Mouse (Mus musculus) limb, embryonic 12.5 days (tissue): ENCODE data around the gene Myct1. TPM values are rescaled to one million over a fixed set of nuclear protein-coding genes. Genes with fewer than 3 reads are reported as not detected.

Experiments
- ATAC-seq: fragments of 200-750 bp; cut with Nextera tagmentation; 2 replicates; pipeline ENCODE4 v1.8.0; 2017; ENCODE audit warnings: low read depth, moderate TSS enrichment; ENCODE audit not compliant: insufficient number of reproducible peaks, insufficient read depth, low FRiP score, low TSS enrichment
- H3K27ac ChIP-seq: fragments of 300-500 bp; sonication (generic); 2 replicates; pipeline ENCODE4 v1.5.1; 2016; ENCODE audit warnings: mild to moderate bottlenecking, moderate library complexity
- H3K27me3 ChIP-seq: fragments of 300-500 bp; sonication (generic); 2 replicates; pipeline ENCODE4 v1.6.1; 2016; ENCODE audit warnings: mild to moderate bottlenecking, moderate library complexity
- H3K36me3 ChIP-seq: fragments of 300-500 bp; sonication (generic); 2 replicates; pipeline ENCODE4 v1.6.1; 2016; ENCODE audit warnings: mild to moderate bottlenecking, moderate library complexity
- H3K4me1 ChIP-seq: fragments of 300-500 bp; sonication (generic); replicated peaks from 2 replicates; pipeline ENCODE4 v1.6.1; 2016
- H3K4me2 ChIP-seq: fragments of 300-500 bp; sonication (generic); 2 replicates; pipeline ENCODE4 v1.6.1; 2016; ENCODE audit warnings: mild to moderate bottlenecking, moderate library complexity
- H3K4me3 ChIP-seq: fragments of 300-500 bp; sonication (generic); replicated peaks from 2 replicates; pipeline ENCODE4 v1.5.1; 2016; ENCODE audit warnings: mild to moderate bottlenecking
- H3K9ac ChIP-seq: fragments of 300-500 bp; sonication (generic); replicated peaks from 2 replicates; pipeline ENCODE4 v1.6.1; 2016; ENCODE audit warnings: mild to moderate bottlenecking, moderate library complexity
- H3K9me3 ChIP-seq: fragments of 300-500 bp; sonication (generic); 2 replicates; pipeline ENCODE4 v1.6.1; 2016; ENCODE audit warnings: mild to moderate bottlenecking, moderate library complexity
- WGBS: fragments of 180-500 bp; shearing (Covaris S2); methylation state at CpG from one replicate; pipeline ENCODE4 v1.1.7; 2016; 5-methylcytosine and 5-hydroxymethylcytosine counted together
- polyA plus RNA-seq: library from polyadenylated mRNA; unstranded; fragments of >200 nt; fragmentation: Nextera tagmentation; extraction: Ambion mirVana; gene quantifications from 2 replicates; pipeline ENCODE4 v1.2.1, GENCODE M21; 2016

Myct1 gene
- polyA plus RNA-seq, 1 experiment from 2014 or later: 3.5 TPM

- Histone ChIP-seq H3K4me2 (no peak overlapping the region), H3K4me1 (no peaks in the 10 kb centered on the region), H3K4me3 (no peak overlapping the region), H3K9me3 (no peaks in the 10 kb centered on the region), H3K27me3 (no peaks in the 10 kb centered on the region), H3K27ac (no peak overlapping the region), H3K9ac (no peak overlapping the region), H3K36me3 (no peaks in the 10 kb centered on the region)
- ATAC-seq: no peak
- 84% methylated on average over 5 of the region's 5 CpGs for WGBS
Measured at GRCm38 (mm10) chr10:5626268-5626667, 32.7 kb downstream of the Myct1 start.

- no peak for ATAC-seq
- Histone ChIP-seq H3K9ac (no peak overlapping the region), H3K27me3 (no peaks in the 10 kb centered on the region), H3K4me1 (no peaks in the 10 kb centered on the region), H3K36me3 (no peaks in the 10 kb centered on the region), H3K27ac (no peak overlapping the region), H3K4me2 (no peak overlapping the region), H3K9me3 (no peaks in the 10 kb centered on the region), H3K4me3 (no peak overlapping the region)
- 89% methylated on average over 4 of the region's 4 CpGs for WGBS
Measured at GRCm38 (mm10) chr10:5633672-5634200, 40.2 kb downstream of the Myct1 start.

- ATAC-seq: no peak
- 33% methylated on average over 1 of the region's 1 CpGs for WGBS
Measured at GRCm38 (mm10) chr10:5634336-5634735, 40.8 kb downstream of the Myct1 start.

GRCm38 (mm10) chr10:5637322-5637721 lies 43.7 kb downstream of the Myct1 start:
- Histone ChIP-seq H3K27me3 (no peaks in the 10 kb centered on the region), H3K27ac (no peak overlapping the region), H3K4me3 (no peak overlapping the region), H3K36me3 (no peaks in the 10 kb centered on the region), H3K4me2 (no peak overlapping the region), H3K9me3 (no peaks in the 10 kb centered on the region), H3K9ac (no peak overlapping the region), H3K4me1 (no peaks in the 10 kb centered on the region)
- WGBS: 86% methylated on average over 4 of the region's 4 CpGs
- no peak for ATAC-seq

More at GRCm38 (mm10) chr10:5634336-5634735, 40.8 kb downstream of the Myct1 start:
- no peaks in the 10 kb centered on the region for H3K4me1 ChIP-seq
- no peaks in the 10 kb centered on the region for H3K27me3 ChIP-seq
- H3K27ac ChIP-seq: no peak overlapping the region
- no peaks in the 10 kb centered on the region for H3K36me3 ChIP-seq
- H3K9me3 ChIP-seq: no peaks in the 10 kb centered on the region
- H3K4me2 ChIP-seq: no peak overlapping the region
- no peak overlapping the region for H3K9ac ChIP-seq
- H3K4me3 ChIP-seq: no peak overlapping the region

- Histone ChIP-seq H3K4me3 (no peak within 1 kb of the TSS), H3K27ac (no peak within 1 kb of the TSS), H3K9ac (no peak within 1 kb of the TSS), H3K4me2 (no peak within 1 kb of the TSS), H3K27me3 (no peaks in the 10 kb centered on the region), H3K36me3 (no peaks in the 10 kb centered on the region), H3K4me1 (no peaks in the 10 kb centered on the region), H3K9me3 (no peaks in the 10 kb centered on the region)
- 24% methylated on average over 8 of the region's 8 CpGs for WGBS
- ATAC-seq: no peak
Measured at GRCm38 (mm10) chr10:5639112-5639511, 45.5 kb downstream of the Myct1 start, which contains the start of gene Vip. Gene Vip (plus strand): TSS chr10:5639218.

Other genes starting within 250 kb of the Myct1 start
- gene Syne1, start 42.3 kb upstream of the Myct1 start, polyA plus RNA-seq: 4.6 and 5.1 TPM in 2 replicates
- not detected in 2 replicates for gene Vip, start 45.4 kb downstream of the Myct1 start, polyA plus RNA-seq
- 93.6 and 99.5 TPM in 2 replicates for gene Fbxo5, start 211.8 kb downstream of the Myct1 start, polyA plus RNA-seq
- 15.8 and 18.7 TPM in 2 replicates for gene Mtrf1l, start 230.1 kb downstream of the Myct1 start, polyA plus RNA-seq